Mouse (Mus musculus): ENCODE measurements around the gene Pcbp1.
"Not testable (repeated sequence)": the region's sequence is repeated elsewhere in the genome, so short reads cannot be mapped to it uniquely, and the experiment has no call there.

Pcbp1 gene

DNA sequence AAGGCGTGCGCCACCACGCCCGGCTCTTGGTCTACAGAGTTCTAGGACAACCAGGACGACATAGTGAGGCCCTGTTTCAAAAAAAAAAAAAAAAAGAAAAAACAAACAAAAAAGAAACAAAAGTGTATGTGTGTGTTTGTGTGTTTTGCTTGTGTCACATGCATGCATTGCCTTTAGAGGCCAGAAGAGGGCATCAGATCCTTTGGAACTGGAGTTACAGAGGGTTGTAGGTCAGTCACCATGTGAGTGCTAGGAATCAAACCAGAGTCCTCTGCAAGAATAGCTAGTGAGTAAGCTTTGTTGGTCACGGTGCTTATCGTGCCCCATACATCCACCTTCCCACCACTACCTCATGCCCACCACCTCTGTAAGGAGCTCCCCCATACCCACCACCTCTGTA is 31.4 kb downstream of the Pcbp1 start:
- peak; percentile 19 for DNase-seq (ENCODE audit: low read depth, low spot score)

DNA sequence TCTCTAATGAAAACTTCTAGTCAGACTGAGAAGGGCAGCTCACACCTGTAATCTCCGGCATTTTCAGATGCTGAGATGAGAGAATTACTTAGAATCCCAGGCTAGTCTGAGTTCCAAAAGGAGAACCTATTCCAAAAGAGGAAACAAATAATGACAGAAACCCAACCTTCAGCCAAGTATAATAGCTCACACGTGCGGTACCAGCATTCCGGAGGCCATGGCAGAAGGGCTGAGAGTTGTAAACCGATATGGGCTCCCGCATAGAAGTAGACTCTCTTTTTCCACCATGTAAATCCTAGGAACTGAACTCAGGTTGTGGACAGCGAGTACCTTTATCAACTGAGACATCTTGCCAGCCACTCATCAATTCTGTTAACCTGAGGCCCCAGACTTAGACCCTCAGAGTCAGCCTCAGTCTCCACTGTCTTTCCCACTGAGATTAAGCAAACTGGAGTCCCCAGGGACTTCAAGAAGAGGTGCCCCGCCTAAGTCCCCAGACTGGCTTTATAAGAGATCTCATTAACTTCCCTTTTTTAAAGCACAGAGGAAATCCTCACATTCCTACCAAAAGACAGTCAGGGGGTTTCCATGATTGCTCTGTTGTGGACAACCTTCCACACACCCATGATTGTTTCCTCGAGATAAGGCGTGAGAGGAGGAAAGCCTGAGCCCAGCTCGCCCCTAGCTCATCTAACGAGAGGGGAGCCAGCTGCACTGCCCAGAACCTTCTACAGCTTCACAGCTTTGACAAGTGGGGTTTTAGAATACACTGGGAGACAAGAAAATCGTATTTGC is 32.5 kb downstream of the Pcbp1 start:
- DNase-seq (ENCODE audit: low read depth, low spot score), result no peak

DNA sequence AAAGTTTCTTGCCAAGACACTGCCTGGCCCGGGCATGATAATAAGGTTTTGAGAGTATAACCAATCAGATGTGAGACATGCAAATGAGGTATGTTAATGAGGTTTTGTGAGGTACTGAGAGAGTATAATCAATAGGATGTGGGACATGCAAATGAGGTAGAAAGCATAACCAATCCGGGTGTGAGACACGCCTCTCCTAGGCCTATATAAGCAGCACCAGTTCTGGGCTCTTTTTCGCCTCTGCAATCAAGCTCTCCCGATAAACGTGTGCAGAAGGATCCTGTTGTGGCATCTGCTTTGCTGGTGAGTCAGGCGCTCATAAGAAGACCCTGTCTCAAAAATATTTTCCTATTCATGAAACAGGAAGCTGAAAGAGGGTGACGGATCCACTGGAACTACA is 35.7 kb downstream of the Pcbp1 start:
- not testable (repeated sequence) for DNase-seq (ENCODE audit: low read depth, low spot score)

DNA sequence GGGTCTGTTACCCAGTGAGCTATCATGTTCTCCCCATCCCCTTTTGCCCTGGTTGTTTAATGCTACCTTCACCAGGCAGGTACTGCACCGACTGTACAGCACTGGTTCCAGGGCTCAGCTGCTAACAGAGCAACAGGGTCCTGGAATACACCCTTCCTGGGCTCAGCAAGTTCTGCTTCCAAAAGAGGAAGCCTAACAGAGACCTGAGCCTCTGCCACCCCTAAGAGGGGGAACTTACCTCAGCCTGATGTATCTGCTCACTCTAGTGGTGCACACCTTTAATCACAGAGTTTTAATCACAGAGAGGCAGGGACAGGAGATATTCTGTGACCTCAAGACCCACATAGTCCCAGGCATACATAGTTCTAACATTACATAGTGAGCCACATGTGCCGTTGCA is 36.2 kb downstream of the Pcbp1 start:
- no peak for DNase-seq (ENCODE audit: low read depth, low spot score)

- DNase-seq (ENCODE audit: low read depth, low spot score), result peak; percentile 14
Measured at GRCm38 (mm10) chr6:86488149-86488485, 38.0 kb downstream of the Pcbp1 start.

DNA sequence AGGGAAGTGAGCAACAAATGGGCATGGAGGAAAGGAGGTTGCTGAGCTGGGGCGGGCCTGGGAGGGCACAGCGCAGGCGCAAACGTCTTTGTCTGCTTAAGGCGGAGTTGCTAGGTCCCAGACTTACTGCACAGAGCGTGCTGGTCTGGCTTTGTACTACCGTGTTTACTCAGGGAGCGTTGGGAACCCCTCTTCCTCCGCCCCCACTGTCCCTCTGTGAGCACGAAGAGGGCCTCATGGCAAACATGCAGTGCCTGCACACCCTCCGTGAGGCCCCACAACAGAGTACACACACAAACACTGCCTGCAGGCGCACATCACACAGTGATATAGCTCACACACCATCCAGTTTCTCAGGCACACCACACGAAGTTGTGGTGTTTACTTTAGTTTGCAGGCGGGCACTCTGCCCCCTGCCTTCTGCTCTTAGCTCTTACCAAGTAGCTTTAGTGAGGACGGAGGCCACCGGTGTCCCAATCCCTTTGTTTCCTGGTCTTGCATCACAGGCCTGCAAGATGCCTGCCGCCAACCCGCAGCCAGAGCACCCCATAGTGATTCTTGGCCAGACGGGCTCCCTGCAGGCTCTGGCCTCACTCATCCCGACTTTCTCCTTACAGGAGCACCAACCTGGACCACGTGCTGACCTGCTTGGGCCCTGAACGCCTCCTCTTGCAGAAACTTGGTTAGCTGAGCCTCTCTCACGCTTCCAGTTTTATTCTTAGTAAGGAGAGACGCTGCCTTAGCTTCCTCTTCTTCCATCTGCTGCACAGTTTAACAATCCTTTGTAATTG is 38.6 kb downstream of the Pcbp1 start:
- DNase-seq (ENCODE audit: low read depth, low spot score), result peak; percentile 91

DNA sequence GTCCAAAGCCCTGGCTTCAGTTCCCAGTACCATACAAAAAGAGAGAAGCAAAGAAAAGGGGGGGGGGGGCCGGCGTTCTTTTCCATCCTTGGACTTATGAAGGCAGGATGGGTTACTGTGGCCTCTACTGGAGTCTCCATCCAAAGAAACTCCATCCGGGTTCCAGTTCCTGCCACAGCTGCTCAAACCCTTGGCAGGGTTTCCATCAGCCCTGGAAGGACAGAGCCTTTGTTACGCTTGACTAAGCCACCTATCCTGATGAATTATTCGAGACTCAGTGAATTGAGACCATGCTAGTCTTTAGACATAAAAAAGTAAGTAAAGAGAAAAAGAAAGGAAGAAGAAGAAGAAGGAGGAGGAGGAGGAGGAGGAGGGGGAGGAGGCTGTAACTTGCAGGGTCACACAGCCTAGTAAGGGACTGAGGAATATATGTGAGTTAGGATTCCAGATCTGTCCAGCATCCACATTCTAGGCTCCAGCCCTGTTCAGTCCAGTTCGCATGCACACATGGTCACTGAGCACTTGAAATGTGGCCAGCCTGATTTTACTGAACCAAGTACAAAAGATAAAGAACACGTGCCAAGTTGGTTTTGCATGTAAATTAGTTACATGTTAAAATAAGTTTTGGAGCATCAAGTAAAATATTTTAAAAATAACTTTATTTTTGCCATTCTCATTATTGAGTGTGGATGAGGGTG is 40.0 kb downstream of the Pcbp1 start:
- DNase-seq (ENCODE audit: low read depth, low spot score), result no peak

DNA sequence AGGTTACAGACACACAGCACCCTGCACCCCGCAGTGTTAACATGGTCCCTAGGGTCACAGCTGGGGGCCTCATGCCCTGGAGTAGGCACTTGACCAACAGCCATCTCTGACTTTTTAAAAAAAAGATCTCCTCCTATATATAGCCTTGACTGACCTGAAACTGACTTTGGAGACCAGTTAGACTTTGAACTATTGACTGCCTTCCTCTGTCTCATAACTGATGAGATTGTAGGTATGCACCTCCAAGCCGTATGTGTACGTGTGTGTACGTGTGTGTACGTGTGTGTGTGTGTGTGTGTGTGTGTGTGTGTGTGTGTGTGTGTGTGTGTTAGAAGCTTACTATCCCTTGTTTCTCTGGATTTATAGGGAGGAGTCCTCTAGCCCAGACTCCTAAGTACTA is 44.2 kb downstream of the Pcbp1 start:
- no peak for DNase-seq (ENCODE audit: low read depth, low spot score)

DNA sequence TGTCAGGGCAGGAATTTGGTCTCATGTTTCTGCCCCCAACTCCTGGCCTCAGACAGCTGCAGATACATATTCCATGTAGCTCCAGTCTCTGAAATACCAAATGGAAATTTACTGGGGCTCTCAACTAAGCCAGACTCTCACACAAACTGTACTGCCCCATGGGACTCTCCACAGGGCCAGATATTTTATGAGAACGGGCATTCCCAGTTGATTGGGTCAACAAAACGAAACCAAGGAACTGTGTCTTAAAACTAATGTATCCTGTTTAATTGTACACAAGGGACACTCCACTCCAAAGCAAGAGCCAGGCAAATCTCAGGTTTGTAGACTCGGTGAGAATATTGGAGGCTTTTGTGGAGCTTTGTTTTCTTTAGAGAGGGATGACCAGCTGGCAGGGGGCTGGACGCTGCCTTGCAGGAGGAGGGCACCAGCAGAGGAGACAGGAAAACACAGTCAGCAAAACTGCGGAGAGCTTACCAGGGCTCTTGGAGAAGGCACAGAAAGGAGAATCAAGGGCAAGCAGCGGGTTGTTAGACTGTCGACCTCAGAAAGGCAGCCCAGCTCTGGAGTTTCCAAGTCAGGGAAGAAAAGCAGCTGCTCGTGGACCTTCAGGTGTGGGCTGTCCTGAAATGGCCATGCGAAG is 45.8 kb downstream of the Pcbp1 start:
- no peak for DNase-seq (ENCODE audit: low read depth, low spot score)

GRCm38 (mm10) chr6:86479816-86480188 is 46.3 kb downstream of the Pcbp1 start:
- no peak for DNase-seq (ENCODE audit: low read depth, low spot score)

- DNase-seq (ENCODE audit: low read depth, low spot score), result no peak
Measured at GRCm38 (mm10) chr6:86479311-86479710, 46.8 kb downstream of the Pcbp1 start.

DNA sequence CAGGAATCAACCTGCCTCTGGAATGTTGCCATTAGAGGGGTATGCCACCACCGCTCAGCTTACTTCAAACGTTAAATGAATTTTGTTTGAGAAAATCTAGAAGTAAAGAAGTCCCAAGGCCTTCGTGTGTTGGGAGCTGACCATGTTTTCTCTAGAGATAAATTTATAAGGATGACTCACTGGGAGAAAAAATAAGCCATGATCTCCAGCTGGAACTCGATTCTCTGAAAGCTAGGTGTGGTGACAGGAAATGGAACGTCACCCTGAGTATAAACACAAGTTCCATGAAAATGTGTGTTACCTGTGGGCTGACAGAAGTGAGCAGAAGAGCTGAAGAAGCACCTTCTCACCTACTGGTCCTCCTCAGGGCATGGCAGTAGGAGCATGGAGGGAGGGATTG is 49.2 kb downstream of the Pcbp1 start:
- DNase-seq (ENCODE audit: low read depth, low spot score), result no peak

GRCm38 (mm10) chr6:86475462-86476167 is 50.5 kb downstream of the Pcbp1 start:
- DNase-seq (ENCODE audit: low read depth, low spot score), result no peak

GRCm38 (mm10) chr6:86474646-86475181 is 51.4 kb downstream of the Pcbp1 start:
- no peak for DNase-seq (ENCODE audit: low read depth, low spot score)
